Mouse (Mus musculus) v-Abl transformed pro-B cells (cell line): ENCODE data around the gene Prkaa2.

Experiments
- in situ Hi-C, 2 experiments: fragments of 400-800 bp; cut with MboI; formaldehyde crosslinking; loops; one replicate each; pipeline ENCODE4 v1.15.1; 2025; ENCODE audit not compliant: unreplicated experiment in 2 of 2

Prkaa2 gene

GRCm38 (mm10) chr4:105109199-105109989 lies at the start of gene Prkaa2:
Gene Prkaa2 (minus strand): TSS chr4:105109890.
- in situ Hi-C loops = no loop called here

- in situ Hi-C loops = loop anchor here (5.0 to 10.0 kb wide), 4 partner anchors 158 to 1215 kb away; no protein-coding TSS in a partner anchor
These were observed 49.8 kb upstream of the Prkaa2 start for GRCm38 (mm10) chr4:105159531-105159870.

- in situ Hi-C loops = loop anchor here (5.0 to 10.0 kb wide), 4 partner anchors 158 to 1216 kb away; no protein-coding TSS in a partner anchor
These were observed 49.2 kb upstream of the Prkaa2 start for GRCm38 (mm10) chr4:105158651-105159530.

- in situ Hi-C loops = loop anchor here (5.0 to 10.0 kb wide), 4 partner anchors 159 to 1217 kb away; no protein-coding TSS in a partner anchor
These were observed 48.5 kb upstream of the Prkaa2 start for GRCm38 (mm10) chr4:105158169-105158555.

GRCm38 (mm10) chr4:105157276-105158168 lies 47.8 kb upstream of the Prkaa2 start, which contains the start of gene Plpp3:
Gene Plpp3 (plus strand): TSS chr4:105157347.
- in situ Hi-C loops = loop anchor here (5.0 to 10.0 kb wide), 4 partner anchors 160 to 1217 kb away; no protein-coding TSS in a partner anchor

GRCm38 (mm10) chr4:105156955-105157275 lies 47.2 kb upstream of the Prkaa2 start:
- in situ Hi-C loops = loop anchor here (5.0 to 10.0 kb wide), 4 partner anchors 160 to 1218 kb away; no protein-coding TSS in a partner anchor

- in situ Hi-C loops = loop anchor here (5.0 to 10.0 kb wide), 4 partner anchors 161 to 1219 kb away; no protein-coding TSS in a partner anchor
These were observed 46.6 kb upstream of the Prkaa2 start for GRCm38 (mm10) chr4:105156281-105156680.

GRCm38 (mm10) chr4:105153227-105153626 lies 43.5 kb upstream of the Prkaa2 start:
- in situ Hi-C loops = loop anchor here (5.0 to 10.0 kb wide), 6 partner anchors 164 to 1222 kb away; no protein-coding TSS in a partner anchor

- in situ Hi-C loops = loop anchor here (5.0 to 10.0 kb wide), 6 partner anchors 165 to 1223 kb away; no protein-coding TSS in a partner anchor
These were observed 42.4 kb upstream of the Prkaa2 start for GRCm38 (mm10) chr4:105151911-105152690.

GRCm38 (mm10) chr4:105149492-105149891 lies 39.8 kb upstream of the Prkaa2 start:
- in situ Hi-C loops = no loop called here

GRCm38 (mm10) chr4:105133350-105134050 lies 23.8 kb upstream of the Prkaa2 start:
- in situ Hi-C loops = no loop called here

- in situ Hi-C loops = no loop called here
These were observed 22.1 kb upstream of the Prkaa2 start for GRCm38 (mm10) chr4:105131756-105132314.

GRCm38 (mm10) chr4:105129212-105129611 lies 19.5 kb upstream of the Prkaa2 start:
- in situ Hi-C loops = loop anchor here in 1 of 2 experiments (5.0 kb wide), 1 partner anchor 222 kb away; no protein-coding TSS in a partner anchor

- in situ Hi-C loops = loop anchor here in 1 of 2 experiments (5.0 kb wide), 2 partner anchors 85 to 210 kb away; partner anchors contain the start of gene Fyb2
These were observed 12.7 kb upstream of the Prkaa2 start for GRCm38 (mm10) chr4:105122429-105122828.

- in situ Hi-C loops = loop anchor here in 1 of 2 experiments (5.0 kb wide), 2 partner anchors 84 to 209 kb away; partner anchors contain the start of gene Fyb2
These were observed 11.4 kb upstream of the Prkaa2 start for GRCm38 (mm10) chr4:105121081-105121480.

- in situ Hi-C loops = no loop called here
These were observed 3.8 kb upstream of the Prkaa2 start for GRCm38 (mm10) chr4:105113468-105113867.

GRCm38 (mm10) chr4:105113042-105113441 lies 3.4 kb upstream of the Prkaa2 start:
- in situ Hi-C loops = no loop called here

- in situ Hi-C loops = no loop called here
These were observed 2.1 kb upstream of the Prkaa2 start for GRCm38 (mm10) chr4:105111770-105112169.
